Mouse (Mus musculus) ES-E14 (cell line): ENCODE measurements at regions not wholly inside any gene's neighbourhood (a gene's known extent, or its start where the extent isn't known, plus 50 kb on each side); places are given as distances from the start of the nearest gene placed in this dataset.

Experiments
- DNase-seq: peaks from one replicate; pipeline ENCODE4 v3.0.0-alpha.2; 2013; ENCODE audit warnings: low read depth, low spot score
- H3K27ac ChIP-seq: 2 replicates; pipeline ENCODE4 v1.5.1; 2012; ENCODE audit warnings: low read depth, mild to moderate bottlenecking, low read length, moderate library complexity, mixed read lengths; ENCODE audit not compliant: poor library complexity, insufficient read depth, severe bottlenecking
- H3K36me3 ChIP-seq: 2 replicates; pipeline ENCODE4 v1.6.1; 2012; ENCODE audit warnings: mild to moderate bottlenecking, low read length, moderate library complexity, mixed read lengths; ENCODE audit not compliant: control insufficient read depth, poor library complexity, insufficient read depth, severe bottlenecking
- H3K4me1 ChIP-seq, 2 experiments: fragments of 150-350 bp in 1 of 2; sonication (generic) in 1 of 2; 2 replicates each; pipeline ENCODE4 v1.6.1; 2012; ENCODE audit warnings: low read length in 2 of 2, mild to moderate bottlenecking in 1 of 2, mixed read lengths in 1 of 2; ENCODE audit not compliant: control insufficient read depth in 2 of 2, insufficient read depth in 2 of 2, poor library complexity in 1 of 2
- H3K4me3 ChIP-seq, 2 experiments: fragments of 150-350 bp in 1 of 2; sonication (generic) in 1 of 2; 2 replicates each; pipeline ENCODE4 v1.5.1; 2012; ENCODE audit warnings: low read length in 2 of 2, low read depth in 1 of 2, mild to moderate bottlenecking in 1 of 2, mixed read lengths in 1 of 2; ENCODE audit not compliant: insufficient read depth in 1 of 2, poor library complexity in 1 of 2, severe bottlenecking in 1 of 2
- H3K9ac ChIP-seq: 2 replicates; pipeline ENCODE4 v1.6.1; 2012; ENCODE audit warnings: low read depth, mild to moderate bottlenecking, low read length, mixed read lengths; ENCODE audit not compliant: poor library complexity, insufficient read depth, severe bottlenecking
- H3K9me3 ChIP-seq: fragments of 150-350 bp; sonication (generic); 2 replicates; pipeline ENCODE4 v1.6.1; 2012; ENCODE audit warnings: low read depth, mild to moderate bottlenecking, low read length; ENCODE audit not compliant: control insufficient read depth, insufficient read depth
- CHD2 ChIP-seq: IDR thresholded peaks from 2 replicates; pipeline ENCODE4 v1.6.1; 2014; ENCODE audit warnings: mild to moderate bottlenecking, low read depth, low read length, inconsistent platforms
- HCFC1 ChIP-seq: IDR thresholded peaks from 2 replicates; pipeline ENCODE4 v1.6.1; 2012; ENCODE audit warnings: low read length, inconsistent platforms, borderline replicate concordance; ENCODE audit not compliant: insufficient read depth
- MAFK ChIP-seq: IDR thresholded peaks from 2 replicates; pipeline ENCODE4 v1.6.1; 2014; ENCODE audit warnings: mild to moderate bottlenecking, low read depth, low read length, inconsistent platforms; ENCODE audit not compliant: insufficient read depth
- ZC3H11A ChIP-seq: IDR thresholded peaks from 2 replicates; pipeline ENCODE4 v1.6.1; 2012; ENCODE audit warnings: low read depth, mild to moderate bottlenecking, inconsistent platforms, low read length, borderline replicate concordance
- ZNF384 ChIP-seq: IDR thresholded peaks from 2 replicates; pipeline ENCODE4 v1.6.1; 2012; ENCODE audit warnings: low read depth, low read length, inconsistent platforms
- in situ Hi-C, 2 experiments: fragments of 600-800 bp; cut with MboI; formaldehyde crosslinking; loops; one replicate each; pipeline ENCODE4 v1.15.1; 2025; ENCODE audit warnings: low sequenced_read_pairs in 2 of 2, inconsistent platforms in 1 of 2; ENCODE audit not compliant: unreplicated experiment in 2 of 2

- Histone ChIP-seq H3K4me1 (peaks cover 0 to 6% of the 10 kb centered on the region in 2 experiments; a peak in 2 of 4 replicates), H3K27ac (no peak overlapping the region), H3K4me3 (no peak overlapping the region), H3K9me3 (no peaks in the 10 kb centered on the region), H3K9ac (no peak overlapping the region), H3K36me3 (no peaks in the 10 kb centered on the region)
- in situ Hi-C loops: no loop called here
- DNase-seq: no peak
- TF ChIP-seq ZC3H11A (no peak), CHD2 (no peak), MAFK (no peak), ZNF384 (no peak), HCFC1 (no peak)
Observed at GRCm38 (mm10) chr17:27315428-27315827, 111.2 kb upstream of the Lemd2 start.

- in situ Hi-C loops: no loop called here
- TF ChIP-seq MAFK (no peak), ZC3H11A (no peak), CHD2 (no peak), HCFC1 (no peak), ZNF384 (no peak)
- H3K4me3 ChIP-seq: no peak overlapping the region
- no peak overlapping the region for H3K9ac ChIP-seq
- H3K36me3 ChIP-seq: no peaks in the 10 kb centered on the region
- no peaks in the 10 kb centered on the region for H3K9me3 ChIP-seq
- DNase-seq: no peak
- no peak overlapping the region for H3K27ac ChIP-seq
- H3K4me1 ChIP-seq: peaks cover 0 to 6% of the 10 kb centered on the region in 2 experiments; a peak in 2 of 4 replicates
Observed at GRCm38 (mm10) chr17:27314821-27315392, 110.6 kb upstream of the Lemd2 start.

GRCm38 (mm10) chr17:27308933-27309332 lies 104.7 kb upstream of the Lemd2 start:
- TF ChIP-seq ZC3H11A: no peak
- no peak for TF ChIP-seq MAFK
- no peak for TF ChIP-seq ZNF384
- no peak for TF ChIP-seq HCFC1
- TF ChIP-seq CHD2: no peak
- Histone ChIP-seq H3K4me3 (no peak overlapping the region), H3K9me3 (no peaks in the 10 kb centered on the region; the same call in 1 of the 2 replicates), H3K9ac (no peak overlapping the region), H3K4me1 (no peaks in the 10 kb centered on the region), H3K36me3 (no peaks in the 10 kb centered on the region), H3K27ac (no peak overlapping the region)
- no peak for DNase-seq
- in situ Hi-C loops: no loop called here

GRCm38 (mm10) chr17:27304842-27305241 lies 100.6 kb upstream of the Lemd2 start:
- DNase-seq: no peak
- no peak overlapping the region for H3K4me3 ChIP-seq
- H3K9me3 ChIP-seq: no peaks in the 10 kb centered on the region; the same call in 1 of the 2 replicates
- no peak overlapping the region for H3K27ac ChIP-seq
- H3K4me1 ChIP-seq: no peaks in the 10 kb centered on the region
- TF ChIP-seq HCFC1 (peak; percentile 79), MAFK (no peak)
- in situ Hi-C loops: no loop called here
- H3K36me3 ChIP-seq: no peaks in the 10 kb centered on the region
- no peak overlapping the region for H3K9ac ChIP-seq
